9 mouse cellular contexts compared by ENCODE assay signal in genomic region chr3:82274196-82274937, GRCm38 (mm10).
DNase-seq lines count a peak whose midpoint lies in the region; ATAC-seq and TF ChIP-seq lines count a peak whose summit lies in the region.
"Had no signal": no experiment of that assay in that cellular context is flagged by ENCODE, and none has a peak within 500 bp of the region (broad histone marks: within the 10 kb centered on the region; RNA-seq: fewer than 3 reads in every experiment).

No protein-coding gene starts in this region.

- no peak for TF ChIP-seq CTCF in lung, embryonic 14.5 days (IDR thresholded peaks at IDR 0.05; ENCODE audit: low read depth)
- TF ChIP-seq CTCF in lung, adult 2 months (IDR thresholded peaks at IDR 0.05; ENCODE audit: insufficient read depth, low read length): no peak
- TF ChIP-seq CTCF in midbrain, postnatal 0 days (IDR thresholded peaks at IDR 0.05): no peak

- ATAC-seq in lung, embryonic 14.5 days (ENCODE audit: insufficient read depth): peak; percentile 95
- peak; percentile 89 for ATAC-seq in forebrain, embryonic 16.5 days
- peak; percentile 87 for ATAC-seq in hindbrain, embryonic 11.5 days (ENCODE audit: low FRiP score)
- ATAC-seq in midbrain, postnatal 0 days (ENCODE audit: low FRiP score): peak; percentile 70; the same call in 1 of the 2 replicates

- H3K4me2 ChIP-seq in lung, embryonic 14.5 days: no peak overlapping the region
- H3K4me2 ChIP-seq in forebrain, embryonic 16.5 days (ENCODE audit: low read length): no peak overlapping the region
- H3K4me2 ChIP-seq in hindbrain, embryonic 11.5 days (replicated peaks; ENCODE audit: low read depth, low read length): no peak overlapping the region
- no peak overlapping the region for H3K4me2 ChIP-seq in midbrain, postnatal 0 days (ENCODE audit: low read depth, low read length, poor library complexity, severe bottlenecking)
- H3K4me2 ChIP-seq: embryonic facial prominence, embryonic 13.5 days; neural tube, embryonic 12.5 days had no signal

- WGBS in lung, embryonic 14.5 days: 19% methylated on average over 6 of the region's 6 CpGs
- 42% methylated on average over 6 of the region's 6 CpGs for WGBS in lung, adult 2 months
- WGBS in forebrain, embryonic 16.5 days: 54% methylated on average over 6 of the region's 6 CpGs
- 44% methylated on average over 6 of the region's 6 CpGs for WGBS in hindbrain, embryonic 11.5 days
- WGBS in midbrain, postnatal 0 days: 35% methylated on average over 6 of the region's 6 CpGs

- H3K27ac ChIP-seq in lung, embryonic 14.5 days (ENCODE audit: low read depth): peak overlapping the region; percentile 86
- peak overlapping the region; percentile 68 for H3K27ac ChIP-seq in forebrain, embryonic 16.5 days (ENCODE audit: low read length)
- no peak overlapping the region for H3K27ac ChIP-seq in hindbrain, embryonic 11.5 days (ENCODE audit: low read depth, low read length)
- peak overlapping the region; percentile 64 for H3K27ac ChIP-seq in midbrain, postnatal 0 days (ENCODE audit: low read depth, low read length)
- H3K27ac ChIP-seq: embryonic facial prominence, embryonic 13.5 days; neural tube, embryonic 12.5 days had no signal

- no peaks in the 10 kb centered on the region for H3K27me3 ChIP-seq in lung, embryonic 14.5 days (ENCODE audit: insufficient read depth, low read length)
- no peaks in the 10 kb centered on the region for H3K27me3 ChIP-seq in forebrain, embryonic 16.5 days (replicated peaks; ENCODE audit: control insufficient read depth, insufficient read depth, low read length)
- no peaks in the 10 kb centered on the region for H3K27me3 ChIP-seq in hindbrain, embryonic 11.5 days (ENCODE audit: control insufficient read depth, insufficient read depth, low read length)
- no peaks in the 10 kb centered on the region for H3K27me3 ChIP-seq in midbrain, postnatal 0 days (ENCODE audit: insufficient read depth, low read length)
- H3K27me3 ChIP-seq: embryonic facial prominence, embryonic 13.5 days; neural tube, embryonic 12.5 days had no signal

- TF ChIP-seq POLR2A in lung, adult 2 months (IDR thresholded peaks at IDR 0.05; ENCODE audit: borderline replicate concordance, extremely low read depth, low read depth, low read length): no peak

- H3K9me3 ChIP-seq in lung, embryonic 14.5 days (ENCODE audit: low read depth, low read length): no peaks in the 10 kb centered on the region
- no peaks in the 10 kb centered on the region for H3K9me3 ChIP-seq in forebrain, embryonic 16.5 days (ENCODE audit: control insufficient read depth, low read length)
- H3K9me3 ChIP-seq in hindbrain, embryonic 11.5 days (ENCODE audit: control insufficient read depth, low read length): no peaks in the 10 kb centered on the region
- H3K9me3 ChIP-seq in midbrain, postnatal 0 days (ENCODE audit: low read length): no peaks in the 10 kb centered on the region
- H3K9me3 ChIP-seq: embryonic facial prominence, embryonic 13.5 days; neural tube, embryonic 12.5 days had no signal

- DNase-seq in lung, embryonic 14.5 days: peak; percentile 89
- DNase-seq in lung, adult 2 months: no peak
- peak; percentile 25 for DNase-seq in hindbrain, embryonic 11.5 days (ENCODE audit: low spot score)
- DNase-seq in midbrain, postnatal 0 days (ENCODE audit: low spot score): peak; percentile 40
- DNase-seq in adrenal gland, adult 8-10 months: no peak
- DNase-seq in liver: no peak

- no peaks in the 10 kb centered on the region for H3K36me3 ChIP-seq in lung, embryonic 14.5 days (ENCODE audit: insufficient read depth)
- no peaks in the 10 kb centered on the region for H3K36me3 ChIP-seq in forebrain, embryonic 16.5 days (ENCODE audit: control insufficient read depth, insufficient read depth)
- no peaks in the 10 kb centered on the region for H3K36me3 ChIP-seq in hindbrain, embryonic 11.5 days (ENCODE audit: control insufficient read depth, insufficient read depth, low read length)
- no peaks in the 10 kb centered on the region for H3K36me3 ChIP-seq in midbrain, postnatal 0 days (ENCODE audit: insufficient read depth, low read length)
- H3K36me3 ChIP-seq: embryonic facial prominence, embryonic 13.5 days; neural tube, embryonic 12.5 days had no signal

- no peak overlapping the region for H3K9ac ChIP-seq in lung, embryonic 14.5 days
- no peak overlapping the region for H3K9ac ChIP-seq in forebrain, embryonic 16.5 days (replicated peaks; ENCODE audit: low read depth, low read length)
- H3K9ac ChIP-seq in hindbrain, embryonic 11.5 days (ENCODE audit: low read depth, low read length): no peak overlapping the region
- no peak overlapping the region for H3K9ac ChIP-seq in midbrain, postnatal 0 days (replicated peaks; ENCODE audit: low read length, poor library complexity, severe bottlenecking)
- H3K9ac ChIP-seq: embryonic facial prominence, embryonic 13.5 days; neural tube, embryonic 12.5 days had no signal

- H3K4me1 ChIP-seq in lung, embryonic 14.5 days (ENCODE audit: insufficient read depth): 0 out of 2 replicates have a peak, but pooled peaks cover 10% of the 10 kb centered on the region
- H3K4me1 ChIP-seq in lung, adult 2 months (ENCODE audit: control insufficient read depth, insufficient read depth, low read length): peaks cover 3% of the 10 kb centered on the region; the same call in 1 of the 2 replicates
- peaks cover 14% of the 10 kb centered on the region for H3K4me1 ChIP-seq in forebrain, embryonic 16.5 days (replicated peaks; ENCODE audit: control insufficient read depth, insufficient read depth, low read length)
- no peaks in the 10 kb centered on the region for H3K4me1 ChIP-seq in hindbrain, embryonic 11.5 days (replicated peaks; ENCODE audit: control insufficient read depth, insufficient read depth, low read length)
- peaks cover 2% of the 10 kb centered on the region; the same call in 1 of the 2 replicates for H3K4me1 ChIP-seq in midbrain, postnatal 0 days (ENCODE audit: insufficient read depth, low read length)
- H3K4me1 ChIP-seq: neural tube, embryonic 12.5 days had no signal

- no peak overlapping the region for H3K4me3 ChIP-seq in lung, embryonic 14.5 days (ENCODE audit: low read depth, low read length)
- no peak overlapping the region for H3K4me3 ChIP-seq in lung, adult 2 months (replicated peaks; ENCODE audit: extremely low read depth, low read depth, low read length)
- no peak overlapping the region for H3K4me3 ChIP-seq in forebrain, embryonic 16.5 days (replicated peaks; ENCODE audit: low read length)
- H3K4me3 ChIP-seq in hindbrain, embryonic 11.5 days (ENCODE audit: low read depth, low read length): no peak overlapping the region
- H3K4me3 ChIP-seq in midbrain, postnatal 0 days (ENCODE audit: low read depth, low read length): no peak overlapping the region
- H3K4me3 ChIP-seq: embryonic facial prominence, embryonic 13.5 days; neural tube, embryonic 12.5 days had no signal

Comparison
In these comparisons a context has a peak if more than half of its experiments do, and no peak if none do; other contexts are left out.
1. DNase-seq: peak in lung, embryonic 14.5 days (single experiment), hindbrain, embryonic 11.5 days (single experiment) and midbrain, postnatal 0 days (single experiment); none in lung, adult 2 months (single experiment), adrenal gland, adult 8-10 months (single experiment) and liver (single experiment).
2. Peak in every context shown above with its lines, with median percentiles within 50 percentile points of each other: ATAC-seq.